Mouse (Mus musculus) liver, adult 2 months (tissue): ENCODE results near the gene Zc3h8. TPM values are rescaled to one million over a fixed set of nuclear protein-coding genes. Genes with fewer than 3 reads are reported as not detected.
A peak's percentile ranks its signal among the peaks of the same experiment; 100 is the strongest.

ENCODE experiments used
- DNase-seq: peaks from one replicate; pipeline ENCODE4 v3.0.0-alpha.2; 2011; ENCODE audit warnings: low read depth, low spot score; ENCODE audit errors: extremely low read depth
- H3K27ac ChIP-seq: fragments of 200-500 bp; replicated peaks from 2 replicates; pipeline ENCODE4 v1.5.1; 2012; ENCODE audit warnings: low read depth, mild to moderate bottlenecking, control low read depth, inconsistent platforms, low read length; ENCODE audit not compliant: insufficient read depth
- H3K27me3 ChIP-seq: fragments of 200-500 bp; 2 replicates; pipeline ENCODE4 v1.6.1; 2012; ENCODE audit warnings: mild to moderate bottlenecking, moderate library complexity, low read length, inconsistent platforms; ENCODE audit not compliant: control insufficient read depth, insufficient read depth
- H3K36me3 ChIP-seq: fragments of 200-500 bp; 2 replicates; pipeline ENCODE4 v1.6.1; 2012; ENCODE audit warnings: low read length, inconsistent platforms; ENCODE audit not compliant: control insufficient read depth, insufficient read depth
- H3K4me1 ChIP-seq: fragments of 200-500 bp; 2 replicates; pipeline ENCODE4 v1.6.1; 2011; ENCODE audit warnings: low read length; ENCODE audit not compliant: control insufficient read depth, insufficient read depth
- H3K4me3 ChIP-seq: fragments of 200-500 bp; 2 replicates; pipeline ENCODE4 v1.5.1; 2011; ENCODE audit warnings: low read depth, mild to moderate bottlenecking, control low read depth, low read length, moderate library complexity; ENCODE audit not compliant: insufficient read depth
- H3K79me2 ChIP-seq: fragments of 200-500 bp; 2 replicates; pipeline ENCODE4 v1.6.1; 2012; ENCODE audit warnings: inconsistent platforms, mild to moderate bottlenecking, low read length, moderate library complexity; ENCODE audit not compliant: control insufficient read depth, insufficient read depth
- H3K9ac ChIP-seq: fragments of 200-500 bp; 2 replicates; pipeline ENCODE4 v1.6.1; 2012; ENCODE audit warnings: low read depth, mild to moderate bottlenecking, control low read depth, inconsistent platforms, low read length
- CTCF ChIP-seq: fragments of 200-500 bp; IDR thresholded peaks from 2 replicates; pipeline ENCODE4 v1.5.1; 2011; ENCODE audit warnings: low read depth, low read length, control low read depth
- POLR2A ChIP-seq: fragments of 200-500 bp; IDR thresholded peaks from 2 replicates; pipeline ENCODE4 v1.6.1; 2011; ENCODE audit warnings: low read length, control low read depth; ENCODE audit not compliant: insufficient read depth; ENCODE audit errors: extremely low read depth
- WGBS: fragments of 180-500 bp; shearing (Covaris S2); methylation state at CpG from one replicate; pipeline ENCODE4 v1.1.7; 2018; 5-methylcytosine and 5-hydroxymethylcytosine counted together
- polyA plus RNA-seq: library from polyadenylated mRNA; depleted of rRNA; stranded (reverse); fragments of >200 nt; gene quantifications from 2 replicates; pipeline ENCODE4 v1.2.3, GENCODE M21; 2012
- total RNA-seq: library from RNA; depleted of rRNA; stranded (reverse); fragments of >200 nt; gene quantifications from 2 replicates; pipeline ENCODE4 v1.2.3, GENCODE M21; 2014

The Zc3h8 gene
- total and polyA plus RNA-seq, 2 experiments = 0.72 to 3.0 TPM

DNA sequence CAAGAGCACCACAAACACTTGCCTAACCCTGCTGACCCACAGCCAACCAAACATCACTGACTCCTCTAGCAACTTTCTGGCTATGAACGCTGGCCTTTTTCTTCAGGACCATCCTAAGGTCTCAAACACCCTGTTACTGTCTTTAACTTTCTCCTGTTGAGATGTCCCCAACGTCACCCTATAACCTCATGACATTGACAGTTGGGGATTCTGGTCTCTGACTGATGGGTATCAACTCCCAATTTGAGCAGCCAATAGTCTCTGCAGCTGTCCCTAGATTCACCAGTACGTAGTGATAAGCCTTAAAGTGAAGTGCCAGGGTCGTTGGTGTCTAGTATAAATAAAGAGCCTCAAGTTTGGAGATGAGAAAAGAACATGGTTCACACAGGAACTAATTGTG, 28.9 kb downstream of the Zc3h8 start:
- no peak overlapping the region for H3K4me3 ChIP-seq
- no peaks in the 10 kb centered on the region for H3K36me3 ChIP-seq
- WGBS = 81% methylated on average over 4 of the region's 4 CpGs
- no peaks in the 10 kb centered on the region for H3K27me3 ChIP-seq
- H3K27ac ChIP-seq = no peak overlapping the region
- no peak overlapping the region for H3K9ac ChIP-seq
- no peak for DNase-seq
- TF ChIP-seq CTCF = no peak
- TF ChIP-seq POLR2A = no peak
- no peaks in the 10 kb centered on the region for H3K79me2 ChIP-seq
- H3K4me1 ChIP-seq = no peaks in the 10 kb centered on the region

DNA sequence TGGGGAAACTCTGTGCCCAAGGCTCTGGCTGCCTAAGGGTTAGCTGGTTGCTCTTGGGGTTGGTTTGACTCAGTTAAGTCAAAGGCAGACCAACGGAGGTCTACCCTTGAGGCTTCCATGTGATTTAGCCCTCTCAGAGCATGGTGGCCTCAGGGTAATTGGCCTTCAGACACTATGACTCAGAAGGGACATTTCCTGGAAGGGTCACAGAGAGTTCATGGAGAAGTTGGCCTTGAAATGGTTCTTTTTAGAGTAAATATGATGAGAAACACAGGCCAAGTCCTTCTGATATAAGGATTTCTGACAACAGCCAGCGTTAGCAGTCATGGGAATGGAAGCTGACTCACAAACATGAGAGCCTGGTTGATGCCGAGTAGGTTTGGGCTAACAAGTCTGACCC, 40.2 kb downstream of the Zc3h8 start:
- Histone ChIP-seq H3K4me3 (no peak overlapping the region), H3K27me3 (no peaks in the 10 kb centered on the region), H3K79me2 (no peaks in the 10 kb centered on the region), H3K27ac (no peak overlapping the region), H3K9ac (no peak overlapping the region), H3K36me3 (no peaks in the 10 kb centered on the region), H3K4me1 (no peaks in the 10 kb centered on the region)
- DNase-seq = peak; percentile 23
- TF ChIP-seq CTCF (no peak), POLR2A (no peak)
- 70% methylated on average over 3 of the region's 3 CpGs for WGBS

DNA sequence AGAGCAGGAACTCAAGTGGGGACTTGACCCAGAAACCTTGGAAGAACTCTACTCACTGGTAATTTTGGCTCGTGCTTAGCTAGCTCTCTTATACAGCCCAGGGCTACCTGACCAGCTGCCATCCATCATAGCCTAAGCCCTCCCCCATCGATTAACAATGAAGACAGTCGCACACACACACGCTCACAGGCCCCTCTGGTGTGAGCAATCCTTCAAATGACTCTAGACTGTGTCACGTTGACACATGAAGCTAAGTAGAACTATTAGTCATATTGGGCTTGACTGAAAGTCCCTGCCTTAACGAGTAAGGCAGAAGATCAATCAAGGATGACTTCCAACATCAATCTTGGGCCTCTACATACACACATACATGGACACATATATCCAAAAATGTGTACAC, 41.0 kb downstream of the Zc3h8 start:
- Histone ChIP-seq H3K27ac (no peak overlapping the region), H3K79me2 (no peaks in the 10 kb centered on the region), H3K27me3 (no peaks in the 10 kb centered on the region), H3K36me3 (no peaks in the 10 kb centered on the region), H3K4me3 (no peak overlapping the region), H3K9ac (no peak overlapping the region), H3K4me1 (no peaks in the 10 kb centered on the region)
- 91% methylated on average over 6 of the region's 6 CpGs for WGBS
- DNase-seq = no peak
- no peak for TF ChIP-seq POLR2A
- TF ChIP-seq CTCF = no peak

DNA sequence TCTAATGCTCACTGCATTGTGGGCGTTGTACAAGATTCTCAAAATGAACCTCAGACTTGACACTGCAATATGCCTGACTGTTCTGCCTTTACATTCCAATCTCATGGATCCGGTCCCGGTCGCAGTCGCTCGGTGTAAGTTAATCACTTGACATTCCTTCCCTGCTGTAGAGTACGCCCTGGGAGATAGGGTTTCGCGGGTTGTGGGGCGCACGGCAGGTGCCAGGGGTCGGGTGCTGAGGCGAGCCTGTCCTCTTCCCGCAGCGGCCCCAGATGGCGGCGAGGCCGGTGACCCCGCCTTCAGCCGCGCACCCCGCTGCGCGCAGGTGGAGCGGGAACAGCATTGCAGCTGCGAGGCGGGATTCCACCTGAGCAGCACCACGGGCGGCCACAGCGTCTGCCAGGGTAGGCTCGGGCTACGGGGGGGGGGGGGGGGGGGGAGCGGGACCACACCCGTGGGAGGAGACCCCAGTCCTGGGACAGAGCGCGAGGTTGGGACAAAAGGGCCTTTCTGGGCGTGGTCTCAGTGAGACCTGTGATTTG, 51.6 kb downstream of the Zc3h8 start:
- no peak for TF ChIP-seq CTCF
- no peak for DNase-seq
- Histone ChIP-seq H3K4me3 (no peak overlapping the region), H3K27me3 (no peaks in the 10 kb centered on the region), H3K9ac (no peak overlapping the region), H3K4me1 (no peaks in the 10 kb centered on the region), H3K27ac (no peak overlapping the region), H3K36me3 (no peaks in the 10 kb centered on the region), H3K79me2 (no peaks in the 10 kb centered on the region)
- WGBS = 7% methylated on average over 34 of the region's 37 CpGs

DNA sequence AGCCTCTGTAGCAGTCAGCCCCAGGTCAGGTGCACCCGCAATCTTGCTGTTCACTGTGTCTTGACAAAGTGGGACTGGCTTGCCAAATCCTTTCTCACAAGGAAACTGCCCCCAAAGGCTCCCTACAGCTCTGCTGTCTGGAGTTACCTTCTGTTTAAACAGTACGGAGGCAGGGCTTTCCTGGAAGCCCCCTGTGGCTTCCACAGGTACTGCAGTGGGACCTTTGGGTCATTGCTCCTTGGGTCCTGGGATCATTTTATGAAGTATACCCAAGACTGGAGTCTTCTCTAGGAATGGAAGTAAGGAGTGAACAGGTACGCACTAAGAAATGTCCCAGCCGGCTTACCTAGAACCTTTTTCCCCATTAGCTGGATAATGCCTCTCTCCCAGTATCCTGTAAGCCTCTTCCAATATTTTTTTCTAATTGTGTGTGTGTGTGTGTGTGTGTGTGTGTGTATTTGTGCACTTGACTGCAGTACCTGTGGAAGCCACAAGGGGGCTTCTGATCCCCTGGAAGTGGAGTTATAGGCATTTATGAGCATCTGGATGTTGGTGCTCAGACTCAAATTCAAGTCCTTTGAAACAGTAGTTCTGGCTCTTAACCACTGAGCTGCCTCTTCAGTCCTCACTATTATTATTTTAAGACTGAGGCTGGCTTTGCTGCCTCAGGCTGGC, 53.1 kb downstream of the Zc3h8 start:
- no peak overlapping the region for H3K27ac ChIP-seq
- WGBS = 95% methylated on average over 4 of the region's 4 CpGs
- H3K9ac ChIP-seq = no peak overlapping the region
- no peak for DNase-seq
- TF ChIP-seq CTCF (no peak), POLR2A (no peak)
- no peak overlapping the region for H3K4me3 ChIP-seq
- no peaks in the 10 kb centered on the region for H3K27me3 ChIP-seq
- no peaks in the 10 kb centered on the region for H3K4me1 ChIP-seq
- no peaks in the 10 kb centered on the region for H3K36me3 ChIP-seq
- H3K79me2 ChIP-seq = no peaks in the 10 kb centered on the region

DNA sequence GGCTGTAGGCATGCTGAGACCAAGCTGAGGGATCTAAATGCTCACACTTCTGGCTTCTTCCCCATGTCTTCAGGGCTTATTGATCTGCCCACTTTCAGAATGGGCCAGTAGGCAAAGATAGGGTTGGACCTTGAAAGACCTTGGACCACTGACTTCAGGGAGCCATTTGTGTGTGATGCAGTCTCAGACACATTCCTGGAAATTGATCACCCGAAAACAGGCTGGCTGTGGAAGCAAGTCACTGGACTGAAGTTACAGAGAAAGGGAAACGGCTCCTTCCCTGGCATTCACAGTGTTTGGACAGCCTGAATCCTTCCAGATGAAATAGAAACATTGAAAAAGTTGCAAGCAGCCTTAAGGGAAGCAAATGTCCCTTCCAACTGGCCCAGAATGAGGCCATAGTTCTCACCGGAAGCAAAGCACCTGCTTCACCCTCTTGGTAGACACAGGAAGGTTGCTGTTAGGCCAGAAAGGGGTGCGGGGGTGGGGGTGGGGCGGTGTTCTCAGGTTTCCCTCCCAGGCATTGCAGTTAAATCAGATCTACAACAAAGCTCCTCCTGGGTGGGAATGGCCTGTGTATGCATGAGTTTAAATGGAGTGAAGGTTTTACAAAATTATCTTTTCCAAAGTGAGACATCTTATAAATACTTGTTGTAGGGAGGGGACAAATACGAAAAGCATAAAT, 55.9 kb downstream of the Zc3h8 start:
- no peak for TF ChIP-seq CTCF
- TF ChIP-seq POLR2A = no peak
- Histone ChIP-seq H3K79me2 (no peaks in the 10 kb centered on the region), H3K27ac (no peak overlapping the region), H3K27me3 (no peaks in the 10 kb centered on the region), H3K9ac (no peak overlapping the region), H3K4me3 (no peak overlapping the region), H3K4me1 (no peaks in the 10 kb centered on the region), H3K36me3 (no peaks in the 10 kb centered on the region)
- 70% methylated on average over 6 of the region's 6 CpGs for WGBS
- no peak for DNase-seq
